Mouse (Mus musculus) stomach, postnatal 0 days (tissue): ENCODE measurements around the gene Git1. TPM values are rescaled to one million over a fixed set of nuclear protein-coding genes. Genes with fewer than 3 reads are reported as not detected.
A peak's percentile ranks its signal among the peaks of the same experiment; 100 is the strongest.

Experiments
- ATAC-seq: fragments of 200-750 bp; cut with Nextera tagmentation; 2 replicates; pipeline ENCODE4 v1.8.0; 2017; ENCODE audit not compliant: low FRiP score, low TSS enrichment
- DNase-seq: peaks from one replicate; pipeline ENCODE4 v3.0.0-alpha.2; 2016; ENCODE audit warnings: low spot score
- H3K27ac ChIP-seq: fragments of 300-500 bp; sonication (generic); replicated peaks from 2 replicates; pipeline ENCODE4 v1.5.1; 2014; ENCODE audit warnings: mild to moderate bottlenecking, control low read depth
- H3K27me3 ChIP-seq: fragments of 300-500 bp; sonication (generic); 2 replicates; pipeline ENCODE4 v1.6.1; 2014; ENCODE audit warnings: low read length; ENCODE audit not compliant: control insufficient read depth, insufficient read depth
- H3K36me3 ChIP-seq: fragments of 300-500 bp; sonication (generic); 2 replicates; pipeline ENCODE4 v1.6.1; 2014; ENCODE audit warnings: low read length, mixed read lengths; ENCODE audit not compliant: control insufficient read depth, insufficient read depth
- H3K4me1 ChIP-seq: fragments of 300-500 bp; sonication (generic); replicated peaks from 2 replicates; pipeline ENCODE4 v1.6.1; 2014; ENCODE audit warnings: antibody characterized with exemption; ENCODE audit not compliant: control insufficient read depth, insufficient read depth
- H3K4me2 ChIP-seq: fragments of 300-500 bp; sonication (generic); replicated peaks from 2 replicates; pipeline ENCODE4 v1.6.1; 2014; ENCODE audit warnings: low read depth, mild to moderate bottlenecking, control low read depth, moderate library complexity
- H3K4me3 ChIP-seq: fragments of 300-500 bp; sonication (generic); 2 replicates; pipeline ENCODE4 v1.5.1; 2014; ENCODE audit warnings: low read depth, low read length, control low read depth
- H3K9ac ChIP-seq: fragments of 300-500 bp; sonication (generic); 2 replicates; pipeline ENCODE4 v1.6.1; 2014; ENCODE audit warnings: mild to moderate bottlenecking, low read length, control low read depth, mixed read lengths
- H3K9me3 ChIP-seq: fragments of 300-500 bp; sonication (generic); 2 replicates; pipeline ENCODE4 v1.6.1; 2016; ENCODE audit warnings: low read length; ENCODE audit not compliant: control insufficient read depth
- CTCF ChIP-seq: IDR thresholded peaks from 2 replicates; pipeline ENCODE4 v1.5.1; 2016; ENCODE audit warnings: antibody characterized with exemption, low read depth, mild to moderate bottlenecking, moderate library complexity
- EP300 ChIP-seq: optimal IDR thresholded peaks from 2 replicates; pipeline ENCODE3; 2016; ENCODE audit warnings: antibody characterized with exemption
- WGBS: fragments of 180-500 bp; shearing (Covaris S2); extraction: QIAGEN DNeasy Blood & Tissue Kit; methylation state at CpG from one replicate; pipeline ENCODE4 v1.1.7; 2014; 5-methylcytosine and 5-hydroxymethylcytosine counted together
- polyA plus RNA-seq: library from polyadenylated mRNA; unstranded; fragments of >200 nt; fragmentation: Nextera tagmentation; extraction: Ambion mirVana; gene quantifications from 2 replicates; pipeline ENCODE4 v1.2.1, GENCODE M21; 2015

The Git1 gene
- polyA plus RNA-seq, 1 experiment from 2014 or later: 5.9 TPM

- H3K4me2 ChIP-seq: no peak overlapping the region
- DNase-seq: peak; percentile 50
- H3K4me3 ChIP-seq: no peak overlapping the region
- TF ChIP-seq CTCF: no peak
- TF ChIP-seq EP300: no peak
- WGBS: 69% methylated on average over 17 of the region's 17 CpGs
- H3K4me1 ChIP-seq: 0 out of 2 replicates have a peak, but pooled peaks cover 6% of the 10 kb centered on the region
- H3K9me3 ChIP-seq: no peaks in the 10 kb centered on the region
- H3K27me3 ChIP-seq: no peaks in the 10 kb centered on the region
- H3K9ac ChIP-seq: no peak overlapping the region
- peaks cover 26% of the 10 kb centered on the region for H3K36me3 ChIP-seq
- peak; percentile 27; the same call in 1 of the 2 replicates for ATAC-seq
- H3K27ac ChIP-seq: no peak overlapping the region
Observed at GRCm38 (mm10) chr11:77500361-77501325, 7.3 kb downstream of the Git1 start.

GRCm38 (mm10) chr11:77501392-77501791 is 8.0 kb downstream of the Git1 start:
- peaks cover 31% of the 10 kb centered on the region for H3K36me3 ChIP-seq
- no peaks in the 10 kb centered on the region for H3K9me3 ChIP-seq
- no peaks in the 10 kb centered on the region for H3K27me3 ChIP-seq
- TF ChIP-seq CTCF (peak; percentile 90), EP300 (no peak)
- H3K9ac ChIP-seq: no peak overlapping the region
- WGBS: 22% methylated on average over 5 of the region's 5 CpGs
- no peak for ATAC-seq
- 0 out of 2 replicates have a peak, but pooled peaks cover 6% of the 10 kb centered on the region for H3K4me1 ChIP-seq
- H3K4me3 ChIP-seq: no peak overlapping the region
- H3K4me2 ChIP-seq: no peak overlapping the region
- no peak overlapping the region for H3K27ac ChIP-seq
- DNase-seq: peak; percentile 75

GRCm38 (mm10) chr11:77501971-77502370 is 8.6 kb downstream of the Git1 start:
- Histone ChIP-seq H3K9me3 (no peaks in the 10 kb centered on the region), H3K4me1 (0 out of 2 replicates have a peak, but pooled peaks cover 6% of the 10 kb centered on the region), H3K4me2 (no peak overlapping the region), H3K27ac (no peak overlapping the region), H3K9ac (no peak overlapping the region), H3K27me3 (no peaks in the 10 kb centered on the region), H3K4me3 (no peak overlapping the region), H3K36me3 (peaks cover 37% of the 10 kb centered on the region)
- DNase-seq (no peak), ATAC-seq (no peak)
- 92% methylated on average over 4 of the region's 4 CpGs for WGBS
- TF ChIP-seq EP300 (no peak), CTCF (no peak)

- Histone ChIP-seq H3K9ac (no peak overlapping the region), H3K27me3 (no peaks in the 10 kb centered on the region), H3K36me3 (peaks cover 39% of the 10 kb centered on the region), H3K4me1 (0 out of 2 replicates have a peak, but pooled peaks cover 4% of the 10 kb centered on the region), H3K9me3 (no peaks in the 10 kb centered on the region), H3K4me3 (no peak overlapping the region), H3K27ac (peak overlapping the region; percentile 45; the same call in 1 of the 2 replicates), H3K4me2 (no peak overlapping the region)
- DNase-seq (no peak), ATAC-seq (no peak)
- 68% methylated on average over 6 of the region's 6 CpGs for WGBS
- TF ChIP-seq CTCF (no peak), EP300 (no peak)
Observed at GRCm38 (mm10) chr11:77502481-77502880, 9.1 kb downstream of the Git1 start.

GRCm38 (mm10) chr11:77503511-77503910 is 10.1 kb downstream of the Git1 start:
- H3K27me3 ChIP-seq: no peaks in the 10 kb centered on the region
- ATAC-seq (peak; percentile 22; the same call in 1 of the 2 replicates), DNase-seq (peak; percentile 43)
- peak overlapping the region; percentile 45; the same call in 1 of the 2 replicates for H3K27ac ChIP-seq
- H3K4me1 ChIP-seq: peaks cover 3% of the 10 kb centered on the region; the same call in 1 of the 2 replicates
- peak overlapping the region; percentile 27; the same call in 1 of the 2 replicates for H3K9ac ChIP-seq
- WGBS: 36% methylated on average over 3 of the region's 3 CpGs
- H3K36me3 ChIP-seq: peaks cover 39% of the 10 kb centered on the region
- no peaks in the 10 kb centered on the region for H3K9me3 ChIP-seq
- H3K4me3 ChIP-seq: no peak overlapping the region
- TF ChIP-seq CTCF (no peak), EP300 (no peak)
- H3K4me2 ChIP-seq: no peak overlapping the region

- no peak for DNase-seq
- Histone ChIP-seq H3K4me3 (no peak overlapping the region), H3K4me1 (peaks cover 4% of the 10 kb centered on the region; the same call in 1 of the 2 replicates), H3K4me2 (no peak overlapping the region), H3K27ac (no peak overlapping the region), H3K9ac (no peak overlapping the region), H3K36me3 (peaks cover 39% of the 10 kb centered on the region), H3K27me3 (no peaks in the 10 kb centered on the region), H3K9me3 (no peaks in the 10 kb centered on the region)
- ATAC-seq: no peak
- WGBS: 94% methylated on average over 19 of the region's 19 CpGs
- no peak for TF ChIP-seq EP300
- no peak for TF ChIP-seq CTCF
Observed at GRCm38 (mm10) chr11:77504377-77504776, 11.0 kb downstream of the Git1 start.
